Mouse (Mus musculus): ENCODE data around the gene Ces2b.
"Not testable (repeated sequence)": the region's sequence is repeated elsewhere in the genome, so short reads cannot be mapped to it uniquely, and the experiment has no call there.

DNA sequence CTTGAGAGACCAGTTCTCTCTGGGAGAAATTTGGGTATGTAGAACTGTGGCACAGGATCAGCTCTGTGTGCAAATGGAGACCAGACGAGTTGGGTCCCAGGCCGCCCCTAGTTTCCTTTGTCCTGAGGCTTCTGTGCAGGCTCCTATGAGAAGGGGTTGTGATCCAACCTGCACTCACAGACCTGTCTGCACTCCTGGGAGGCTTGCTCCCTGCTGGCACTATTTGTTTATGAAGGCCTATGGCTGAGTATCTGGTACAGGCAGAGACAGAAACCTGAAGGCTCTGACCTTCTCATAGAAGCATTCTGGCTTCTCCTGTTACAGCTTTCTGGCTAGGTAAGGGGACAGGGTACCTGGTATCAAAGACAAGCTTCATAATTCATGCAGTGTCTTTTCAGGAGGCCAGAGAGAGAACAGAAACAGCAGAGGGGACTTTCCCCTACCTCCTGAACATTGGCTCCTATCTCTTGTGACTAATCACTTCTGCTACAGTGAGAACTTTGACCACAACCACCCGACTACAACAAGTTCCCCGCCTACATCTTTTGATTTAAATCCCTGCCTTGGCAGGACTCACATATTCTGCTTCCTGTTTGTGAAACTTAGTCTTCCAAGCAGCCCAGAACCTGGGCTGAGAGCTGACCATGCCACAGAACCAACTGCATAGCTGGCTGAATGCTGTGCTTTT is 35.6 kb downstream of the Ces2b start:
- TF ChIP-seq CTCF (conservative IDR thresholded peaks at IDR 0.05; ENCODE audit: low read length); POU5F1 (IDR thresholded peaks at IDR 0.05; ENCODE audit: borderline replicate concordance, low read length): not testable (repeated sequence)
